Mouse (Mus musculus): ENCODE measurements around the gene Cd96. TPM values are rescaled to one million over a fixed set of nuclear protein-coding genes. Genes with fewer than 3 reads are reported as not detected.

Gene Cd96
- total and polyA plus RNA-seq, 2 experiments from 2014 or later, result not detected

DNA sequence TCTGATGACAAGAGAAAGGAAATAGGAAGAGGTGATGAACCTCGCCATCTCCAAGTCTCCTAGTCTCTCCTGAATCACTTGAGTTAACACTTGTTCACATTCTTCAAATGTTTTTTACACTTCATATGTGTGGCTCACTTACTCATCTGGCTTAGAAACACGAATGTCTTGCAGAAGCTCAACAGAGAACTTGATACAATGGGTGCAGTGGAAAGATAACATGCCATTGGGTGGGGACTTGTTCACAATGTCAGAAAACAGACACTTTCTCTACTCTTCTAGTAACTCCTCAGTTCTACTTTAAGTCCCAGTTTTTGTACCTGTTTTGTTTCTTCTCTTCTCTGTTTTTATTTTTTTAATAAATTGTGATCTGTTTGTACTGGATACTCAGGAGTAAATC lies 5.3 kb downstream of the Cd96 start:
- TF ChIP-seq EP300 (IDR thresholded peaks at IDR 0.05; ENCODE audit: low read depth) (no peak), CTCF (IDR thresholded peaks at IDR 0.05; ENCODE audit: low read depth) (no peak)
- no peak for DNase-seq (ENCODE audit: low spot score)
- ATAC-seq (ENCODE audit: insufficient read depth, low read depth), result no peak

DNA sequence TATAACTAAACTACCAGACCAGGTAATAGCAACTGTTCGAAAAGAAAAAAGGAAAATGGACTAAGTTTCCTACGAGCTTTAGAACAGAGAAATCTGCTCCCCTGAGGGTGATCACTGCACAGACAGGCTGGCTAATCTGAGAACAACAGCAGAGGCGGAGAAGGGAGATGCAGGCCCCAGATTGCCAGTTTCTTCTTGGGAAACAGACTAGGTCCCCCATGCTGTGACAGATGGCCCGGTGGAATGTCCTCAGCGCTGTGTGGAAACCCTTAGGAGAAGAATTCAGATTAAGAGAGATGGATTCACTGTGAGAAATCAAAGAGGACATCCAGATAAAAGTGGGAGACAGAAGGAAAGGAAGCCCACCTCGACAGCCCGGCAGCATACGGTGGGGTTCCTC lies 10.5 kb downstream of the Cd96 start:
- 31% methylated on average over 8 of the region's 8 CpGs for WGBS
- ATAC-seq (ENCODE audit: insufficient read depth, low read depth) (no peak), DNase-seq (ENCODE audit: low spot score) (no peak)

More for the DNA sequence above, 5.3 kb downstream of the Cd96 start:
- no peaks in the 10 kb centered on the region for H3K4me1 ChIP-seq (ENCODE audit: control insufficient read depth, insufficient read depth)
- no peak overlapping the region for H3K9ac ChIP-seq (replicated peaks; ENCODE audit: low read depth, low read length)
- no peak overlapping the region for H3K27ac ChIP-seq (ENCODE audit: low read depth)
- whole genome bisulfite sequencing, result 38% methylated on average over 2 of the region's 2 CpGs
- no peaks in the 10 kb centered on the region for H3K27me3 ChIP-seq (ENCODE audit: control insufficient read depth, insufficient read depth, low read length)
- H3K36me3 ChIP-seq (replicated peaks; ENCODE audit: control insufficient read depth, insufficient read depth, low read length), result no peaks in the 10 kb centered on the region
- H3K4me2 ChIP-seq (ENCODE audit: low read depth, low read length), result no peak overlapping the region
- no peak overlapping the region for H3K4me3 ChIP-seq (ENCODE audit: low read depth, low read length)
- H3K9me3 ChIP-seq (replicated peaks; ENCODE audit: control insufficient read depth, low read length), result no peaks in the 10 kb centered on the region

DNA sequence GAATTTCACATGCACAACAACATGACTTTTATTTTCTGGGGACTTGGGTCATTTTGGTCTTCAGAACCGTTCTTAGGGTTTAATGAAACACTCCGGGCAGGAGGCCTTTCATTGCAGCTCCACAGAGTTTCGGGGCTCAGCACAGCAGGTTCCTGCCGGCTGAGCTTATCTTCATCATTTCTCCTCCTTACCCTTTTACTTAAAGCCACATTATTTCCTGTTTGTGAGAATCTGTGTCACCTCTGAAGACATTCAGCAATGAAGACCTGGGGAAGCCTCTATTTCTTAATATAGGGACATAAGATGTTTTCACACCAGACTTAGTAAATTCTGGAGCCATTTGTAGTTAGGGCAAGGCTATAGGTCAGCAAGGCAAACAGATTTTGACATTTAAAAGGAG lies 12.6 kb downstream of the Cd96 start:
- Histone ChIP-seq H3K4me2 (ENCODE audit: low read depth, low read length) (no peak overlapping the region), H3K27me3 (ENCODE audit: control insufficient read depth, insufficient read depth, low read length) (no peaks in the 10 kb centered on the region), H3K4me1 (ENCODE audit: control insufficient read depth, insufficient read depth) (no peaks in the 10 kb centered on the region), H3K9me3 (replicated peaks; ENCODE audit: control insufficient read depth, low read length) (no peaks in the 10 kb centered on the region), H3K36me3 (replicated peaks; ENCODE audit: control insufficient read depth, insufficient read depth, low read length) (no peaks in the 10 kb centered on the region), H3K9ac (replicated peaks; ENCODE audit: low read depth, low read length) (no peak overlapping the region), H3K4me3 (ENCODE audit: low read depth, low read length) (no peak overlapping the region), H3K27ac (ENCODE audit: low read depth) (no peak overlapping the region)
- WGBS, result 71% methylated on average over 4 of the region's 4 CpGs
- no peak for DNase-seq (ENCODE audit: low spot score)
- no peak for ATAC-seq (ENCODE audit: insufficient read depth, low read depth)
- no peak for TF ChIP-seq CTCF (IDR thresholded peaks at IDR 0.05; ENCODE audit: low read depth)
- no peak for TF ChIP-seq EP300 (IDR thresholded peaks at IDR 0.05; ENCODE audit: low read depth)

More for the DNA sequence above, 10.5 kb downstream of the Cd96 start:
- H3K4me2 ChIP-seq (ENCODE audit: low read depth, low read length), result no peak overlapping the region
- H3K27ac ChIP-seq (ENCODE audit: low read depth), result no peak overlapping the region
- H3K9me3 ChIP-seq (replicated peaks; ENCODE audit: control insufficient read depth, low read length), result no peaks in the 10 kb centered on the region
- H3K27me3 ChIP-seq (ENCODE audit: control insufficient read depth, insufficient read depth, low read length), result no peaks in the 10 kb centered on the region
- no peak overlapping the region for H3K4me3 ChIP-seq (ENCODE audit: low read depth, low read length)
- no peaks in the 10 kb centered on the region for H3K4me1 ChIP-seq (ENCODE audit: control insufficient read depth, insufficient read depth)
- H3K36me3 ChIP-seq (replicated peaks; ENCODE audit: control insufficient read depth, insufficient read depth, low read length), result no peaks in the 10 kb centered on the region
- H3K9ac ChIP-seq (replicated peaks; ENCODE audit: low read depth, low read length), result no peak overlapping the region
- TF ChIP-seq EP300 (IDR thresholded peaks at IDR 0.05; ENCODE audit: low read depth) (no peak), CTCF (IDR thresholded peaks at IDR 0.05; ENCODE audit: low read depth) (no peak)

DNA sequence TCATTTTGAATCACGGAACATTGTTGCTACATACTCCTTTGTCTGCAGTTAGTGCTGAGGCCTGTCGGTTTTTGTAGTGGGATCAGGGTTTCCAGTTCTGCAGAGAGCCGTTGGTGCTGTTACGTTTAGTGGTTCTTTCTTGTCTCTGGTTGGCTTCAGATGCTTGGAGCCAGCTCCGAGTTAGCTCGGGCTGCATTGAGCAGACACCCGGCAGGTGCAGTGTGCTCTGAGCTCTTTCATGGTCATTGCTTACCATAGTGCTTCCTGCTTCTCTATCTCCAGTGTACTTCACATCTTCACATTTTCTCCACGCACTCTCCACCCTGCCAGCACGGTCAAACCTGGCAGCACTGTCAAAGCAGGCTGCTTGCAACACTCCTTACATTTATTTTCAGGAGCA lies 15.6 kb downstream of the Cd96 start:
- ATAC-seq (ENCODE audit: insufficient read depth, low read depth), result no peak
- TF ChIP-seq CTCF (IDR thresholded peaks at IDR 0.05; ENCODE audit: low read depth) (no peak), EP300 (IDR thresholded peaks at IDR 0.05; ENCODE audit: low read depth) (no peak)

DNA sequence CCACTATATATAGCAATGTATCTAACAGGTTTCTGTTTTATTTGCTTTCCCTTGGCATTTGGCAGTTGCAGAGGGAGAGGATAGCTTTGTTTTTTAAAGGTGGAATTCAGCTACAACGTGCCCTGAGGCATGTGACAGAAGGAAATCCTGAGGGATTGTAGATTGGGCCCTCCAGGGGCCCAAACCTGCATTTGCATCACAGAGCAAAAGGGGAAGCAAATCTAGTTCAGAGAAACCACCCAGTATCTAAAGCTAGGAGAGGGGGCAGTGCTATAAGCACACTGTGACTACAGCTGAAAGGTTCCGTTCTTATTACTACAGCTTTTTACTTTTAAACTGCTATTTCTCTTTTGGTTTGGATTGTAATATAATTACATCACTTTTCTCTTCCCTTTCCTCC lies 18.3 kb downstream of the Cd96 start:
- Histone ChIP-seq H3K4me1 (ENCODE audit: control insufficient read depth, insufficient read depth) (no peaks in the 10 kb centered on the region), H3K36me3 (replicated peaks; ENCODE audit: control insufficient read depth, insufficient read depth, low read length) (no peaks in the 10 kb centered on the region), H3K4me3 (ENCODE audit: low read depth, low read length) (no peak overlapping the region), H3K9ac (replicated peaks; ENCODE audit: low read depth, low read length) (no peak overlapping the region), H3K27ac (ENCODE audit: low read depth) (no peak overlapping the region), H3K27me3 (ENCODE audit: control insufficient read depth, insufficient read depth, low read length) (no peaks in the 10 kb centered on the region), H3K9me3 (replicated peaks; ENCODE audit: control insufficient read depth, low read length) (no peaks in the 10 kb centered on the region), H3K4me2 (ENCODE audit: low read depth, low read length) (no peak overlapping the region)
- ATAC-seq (ENCODE audit: insufficient read depth, low read depth) (no peak), DNase-seq (ENCODE audit: low spot score) (no peak)
- WGBS, result 35% methylated on average over 2 of the region's 2 CpGs
- TF ChIP-seq EP300 (IDR thresholded peaks at IDR 0.05; ENCODE audit: low read depth) (no peak), CTCF (IDR thresholded peaks at IDR 0.05; ENCODE audit: low read depth) (no peak)

More for the DNA sequence above, 15.6 kb downstream of the Cd96 start:
- Histone ChIP-seq H3K27me3 (ENCODE audit: control insufficient read depth, insufficient read depth, low read length) (no peaks in the 10 kb centered on the region), H3K4me3 (ENCODE audit: low read depth, low read length) (no peak overlapping the region), H3K9me3 (replicated peaks; ENCODE audit: control insufficient read depth, low read length) (no peaks in the 10 kb centered on the region), H3K27ac (ENCODE audit: low read depth) (peak overlapping the region; percentile 15; the same call in 1 of the 2 replicates), H3K36me3 (replicated peaks; ENCODE audit: control insufficient read depth, insufficient read depth, low read length) (no peaks in the 10 kb centered on the region), H3K9ac (replicated peaks; ENCODE audit: low read depth, low read length) (no peak overlapping the region), H3K4me2 (ENCODE audit: low read depth, low read length) (no peak overlapping the region), H3K4me1 (ENCODE audit: control insufficient read depth, insufficient read depth) (no peaks in the 10 kb centered on the region)
- no peak for DNase-seq (ENCODE audit: low spot score)
- WGBS, result 62% methylated on average over 9 of the region's 9 CpGs

DNA sequence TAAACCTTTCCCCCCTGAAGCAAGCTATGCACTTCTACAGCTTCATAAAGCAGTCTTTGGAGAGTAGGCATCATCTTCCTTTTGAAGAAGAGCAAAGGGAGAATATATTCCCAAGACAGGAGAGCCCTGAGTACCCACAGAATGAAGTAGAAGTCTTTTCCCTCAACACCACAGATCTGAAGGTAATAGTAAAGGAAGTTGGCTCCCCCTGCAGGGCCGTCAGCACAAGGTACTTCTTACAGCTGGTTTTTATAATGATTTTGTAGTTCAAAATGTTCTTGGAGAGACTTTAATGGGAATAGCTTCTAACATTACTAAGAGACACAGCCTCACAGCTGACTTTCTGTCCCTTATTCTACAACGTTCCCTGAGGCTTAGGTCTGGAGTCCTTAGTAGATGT lies 19.8 kb downstream of the Cd96 start:
- Histone ChIP-seq H3K27me3 (ENCODE audit: control insufficient read depth, insufficient read depth, low read length) (no peaks in the 10 kb centered on the region), H3K9me3 (replicated peaks; ENCODE audit: control insufficient read depth, low read length) (no peaks in the 10 kb centered on the region), H3K9ac (replicated peaks; ENCODE audit: low read depth, low read length) (no peak overlapping the region), H3K27ac (ENCODE audit: low read depth) (no peak overlapping the region), H3K36me3 (replicated peaks; ENCODE audit: control insufficient read depth, insufficient read depth, low read length) (no peaks in the 10 kb centered on the region), H3K4me1 (ENCODE audit: control insufficient read depth, insufficient read depth) (no peaks in the 10 kb centered on the region), H3K4me2 (ENCODE audit: low read depth, low read length) (no peak overlapping the region), H3K4me3 (ENCODE audit: low read depth, low read length) (no peak overlapping the region)
- DNase-seq (ENCODE audit: low spot score), result peak; percentile 32
- ATAC-seq (ENCODE audit: insufficient read depth, low read depth), result no peak
- TF ChIP-seq EP300 (IDR thresholded peaks at IDR 0.05; ENCODE audit: low read depth) (no peak), CTCF (IDR thresholded peaks at IDR 0.05; ENCODE audit: low read depth) (peak; percentile 50)
- 34% methylated on average over 2 of the region's 2 CpGs for WGBS
